Mouse (Mus musculus): ENCODE results near the gene Esr1. TPM values are rescaled to one million over a fixed set of nuclear protein-coding genes. Genes with fewer than 3 reads are reported as not detected.
"Not testable (repeated sequence)": the region's sequence is repeated elsewhere in the genome, so short reads cannot be mapped to it uniquely, and the experiment has no call there.

The Esr1 gene
- total RNA-seq, 2 experiments from 2014 or later: 1.2 to 5.6 TPM

GRCm38 (mm10) chr10:4618686-4619085, 7.3 kb downstream of the Esr1 start:
- no peak for ATAC-seq (replicated peaks; ENCODE audit: low FRiP score, poor library complexity, severe bottlenecking)

DNA sequence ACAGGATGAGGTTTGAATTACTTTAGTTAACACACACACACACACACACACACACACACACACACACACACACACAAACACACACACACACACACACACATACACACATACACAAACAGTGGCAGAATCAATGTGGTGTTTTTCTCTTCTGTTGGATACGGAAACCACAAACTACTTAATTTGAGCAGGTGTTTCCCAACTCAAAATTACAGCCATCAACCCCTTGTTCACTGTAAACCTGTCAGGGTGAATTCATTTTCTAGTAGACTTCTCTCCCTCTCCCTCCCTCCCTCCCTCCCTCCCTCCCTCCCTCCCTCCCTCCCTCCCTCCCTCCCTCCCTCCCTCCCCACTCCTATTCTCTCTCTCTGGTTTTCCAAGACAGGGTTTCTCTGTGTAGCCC, 8.0 kb downstream of the Esr1 start:
- ATAC-seq (replicated peaks; ENCODE audit: low FRiP score, poor library complexity, severe bottlenecking): not testable (repeated sequence)

- ATAC-seq (replicated peaks; ENCODE audit: low FRiP score, poor library complexity, severe bottlenecking): no peak
Measured at GRCm38 (mm10) chr10:4620596-4621504, 9.5 kb downstream of the Esr1 start.

- ATAC-seq (replicated peaks; ENCODE audit: low FRiP score, poor library complexity, severe bottlenecking): no peak
Measured at GRCm38 (mm10) chr10:4621505-4621815, 10.1 kb downstream of the Esr1 start.

DNA sequence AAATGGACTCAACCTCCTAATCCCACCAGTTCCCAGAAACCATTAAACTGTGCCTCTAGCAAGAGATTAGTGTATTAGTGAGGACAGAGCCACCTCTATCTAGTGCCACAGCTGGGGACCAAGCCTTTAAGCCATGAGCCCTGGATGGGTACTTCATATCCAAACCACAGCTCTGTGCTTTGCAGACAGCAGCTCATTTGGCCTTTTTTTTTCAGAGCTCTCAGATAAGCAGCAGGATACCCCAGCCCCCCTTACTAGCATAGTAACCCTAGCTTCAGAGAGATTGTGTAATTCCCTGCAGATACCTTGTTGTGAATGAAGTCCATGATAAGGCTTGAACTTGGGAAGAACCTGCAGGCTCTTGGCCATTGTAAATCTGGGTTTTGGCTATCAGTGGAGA, 11.9 kb downstream of the Esr1 start:
- ATAC-seq (replicated peaks; ENCODE audit: low FRiP score, poor library complexity, severe bottlenecking): no peak

DNA sequence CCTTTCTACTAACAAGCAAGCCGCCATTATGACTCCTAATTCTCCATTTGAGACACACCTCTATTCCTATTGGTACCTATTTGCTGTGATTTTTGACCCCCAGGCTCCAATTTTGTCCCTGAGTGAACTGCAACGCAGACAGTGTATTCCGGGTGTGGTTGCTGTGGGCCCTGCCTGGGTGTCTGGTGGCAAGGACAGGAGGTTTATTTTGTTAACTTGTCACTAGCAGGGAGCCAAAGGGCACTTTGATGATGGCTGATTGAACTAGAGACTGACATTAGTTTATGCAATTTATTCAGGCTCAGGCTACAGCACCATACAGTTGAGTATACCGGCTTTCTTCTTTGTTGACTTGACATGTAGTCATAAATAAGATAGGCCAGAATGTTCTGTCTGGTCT, 13.2 kb downstream of the Esr1 start:
- ATAC-seq (replicated peaks; ENCODE audit: low FRiP score, poor library complexity, severe bottlenecking): no peak

GRCm38 (mm10) chr10:4625300-4625699, 13.9 kb downstream of the Esr1 start:
- no peak for ATAC-seq (replicated peaks; ENCODE audit: low FRiP score, poor library complexity, severe bottlenecking)

DNA sequence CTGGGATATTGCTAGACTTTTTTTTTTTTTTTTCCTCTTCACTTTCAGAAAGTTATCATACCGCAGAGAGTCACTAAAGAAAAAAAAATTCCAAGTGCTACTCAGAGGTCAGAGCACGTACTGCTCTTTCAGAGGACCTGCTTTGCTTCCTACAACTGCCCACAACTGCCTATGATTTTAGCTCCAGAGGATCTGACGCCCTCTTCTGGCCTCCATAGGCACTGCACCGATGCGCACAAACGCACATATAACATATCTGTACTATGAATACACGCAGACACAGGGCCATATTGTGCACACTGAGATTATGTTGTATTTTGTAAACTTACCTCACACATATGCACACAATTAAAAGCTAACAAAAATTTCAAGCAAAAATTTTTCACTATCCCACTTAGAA, 15.0 kb downstream of the Esr1 start:
- ATAC-seq (replicated peaks; ENCODE audit: low FRiP score, poor library complexity, severe bottlenecking): no peak

- ATAC-seq (replicated peaks; ENCODE audit: low FRiP score, poor library complexity, severe bottlenecking): no peak
Measured at GRCm38 (mm10) chr10:4626996-4627395, 15.6 kb downstream of the Esr1 start.

- ATAC-seq (replicated peaks; ENCODE audit: low FRiP score, poor library complexity, severe bottlenecking): no peak
Measured at GRCm38 (mm10) chr10:4627415-4627814, 16.0 kb downstream of the Esr1 start.

DNA sequence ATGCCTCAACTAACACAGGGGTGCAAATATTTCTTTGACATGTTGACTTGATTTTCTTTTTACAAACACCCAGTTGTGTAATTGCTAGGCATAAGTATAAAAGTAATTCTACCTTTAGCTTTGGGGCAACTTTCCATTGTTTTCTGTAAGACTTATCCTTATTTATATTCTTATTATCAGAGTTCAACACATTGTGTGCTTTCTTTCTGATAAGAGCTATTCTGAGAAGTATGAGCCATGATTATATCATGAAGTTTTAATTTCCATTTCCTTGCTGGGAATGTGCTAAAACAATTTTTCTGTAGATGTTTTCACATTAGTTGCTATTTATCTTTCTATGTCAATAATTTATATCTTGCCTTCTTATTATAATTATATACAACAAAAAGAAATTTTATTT, 17.9 kb downstream of the Esr1 start:
- no peak for ATAC-seq (replicated peaks; ENCODE audit: low FRiP score, poor library complexity, severe bottlenecking)

DNA sequence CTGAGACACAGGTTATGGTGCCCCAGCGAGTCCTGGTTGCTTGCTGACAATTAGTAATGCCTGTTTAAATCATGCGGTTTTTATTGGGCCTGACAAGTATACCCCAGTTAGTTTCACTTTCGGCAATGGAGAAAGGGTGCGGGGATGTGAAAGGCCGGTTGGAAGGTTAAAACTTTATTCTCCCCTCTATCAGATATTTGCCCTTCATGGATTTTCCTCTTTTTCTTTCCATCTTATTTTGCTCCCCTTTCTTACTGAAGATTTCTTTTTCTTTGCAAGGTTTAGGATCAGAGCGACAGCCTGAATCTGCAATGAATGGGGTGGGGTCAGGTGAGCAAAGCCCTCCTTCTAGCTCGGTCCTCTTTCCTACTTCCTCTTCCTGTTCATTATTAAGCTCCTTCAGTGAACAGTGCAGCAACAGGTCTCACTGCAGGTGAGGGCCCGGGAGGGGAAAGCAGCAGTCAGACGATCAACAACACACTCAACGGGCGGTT, 20.9 kb downstream of the Esr1 start:
- ATAC-seq (replicated peaks; ENCODE audit: low FRiP score, poor library complexity, severe bottlenecking): no peak

- ATAC-seq (replicated peaks; ENCODE audit: low FRiP score, poor library complexity, severe bottlenecking): no peak
Measured at GRCm38 (mm10) chr10:4633287-4634030, 22.1 kb downstream of the Esr1 start.

- no peak for ATAC-seq (replicated peaks; ENCODE audit: low FRiP score, poor library complexity, severe bottlenecking)
Measured at GRCm38 (mm10) chr10:4635740-4636139, 24.3 kb downstream of the Esr1 start.

- no peak for ATAC-seq (replicated peaks; ENCODE audit: low FRiP score, poor library complexity, severe bottlenecking)
Measured at GRCm38 (mm10) chr10:4646074-4646473, 34.7 kb downstream of the Esr1 start.

DNA sequence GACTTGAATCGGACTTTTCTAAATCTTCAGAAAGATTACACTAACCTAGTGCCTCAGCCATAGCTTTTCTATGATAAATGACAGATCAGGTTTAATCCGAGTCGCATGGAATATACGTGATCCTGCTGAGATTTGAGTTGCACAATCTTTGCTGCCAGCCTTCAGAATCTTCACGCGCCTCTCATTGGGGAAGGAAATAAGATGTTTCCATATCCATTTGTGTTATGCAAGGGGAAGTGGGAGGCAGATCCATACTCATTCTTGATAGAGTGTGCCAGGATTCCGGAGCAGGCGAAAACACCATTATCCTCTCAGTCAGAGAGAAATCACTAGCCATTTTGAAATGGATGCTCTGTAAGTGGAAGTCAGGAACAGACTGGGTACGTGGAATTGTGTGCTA, 35.5 kb downstream of the Esr1 start:
- no peak for ATAC-seq (replicated peaks; ENCODE audit: low FRiP score, poor library complexity, severe bottlenecking)

- ATAC-seq (replicated peaks; ENCODE audit: low FRiP score, poor library complexity, severe bottlenecking): no peak
Measured at GRCm38 (mm10) chr10:4665380-4665779, 54.0 kb downstream of the Esr1 start.

- no peak for ATAC-seq (replicated peaks; ENCODE audit: low FRiP score, poor library complexity, severe bottlenecking)
Measured at GRCm38 (mm10) chr10:4667006-4667405, 55.6 kb downstream of the Esr1 start.

- ATAC-seq (replicated peaks; ENCODE audit: low FRiP score, poor library complexity, severe bottlenecking): no peak
Measured at GRCm38 (mm10) chr10:4670053-4670452, 58.7 kb downstream of the Esr1 start.

DNA sequence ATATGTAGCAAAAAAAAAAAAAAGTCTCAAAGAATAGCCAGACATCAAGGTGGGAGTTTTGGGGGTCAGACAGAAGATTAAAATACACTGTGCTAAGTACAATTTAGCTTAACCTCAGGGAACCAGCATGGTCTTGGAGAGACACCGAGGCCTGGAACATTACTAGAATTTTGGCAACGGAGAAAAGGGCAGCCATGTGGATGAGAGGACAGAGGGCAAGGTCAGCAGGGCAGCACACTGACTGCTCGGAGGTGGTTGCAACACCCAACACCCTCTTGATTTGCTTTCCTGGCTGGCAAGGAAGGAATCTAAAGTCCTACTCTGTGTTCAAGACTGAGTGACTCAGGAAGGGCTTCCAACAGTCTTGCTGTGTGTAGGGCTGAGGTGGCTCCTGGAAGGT, 60.5 kb downstream of the Esr1 start:
- no peak for ATAC-seq (replicated peaks; ENCODE audit: low FRiP score, poor library complexity, severe bottlenecking)

GRCm38 (mm10) chr10:4673311-4673816, 62.0 kb downstream of the Esr1 start:
- no peak for ATAC-seq (replicated peaks; ENCODE audit: low FRiP score, poor library complexity, severe bottlenecking)

Measured in erythroblast, adult 5-6 weeks (primary cell).